Mouse (Mus musculus) liver, postnatal 0 days (tissue): ENCODE results near the gene Camkmt.

Experiments used
- CTCF ChIP-seq: sonication (generic); IDR thresholded peaks from 2 replicates; pipeline ENCODE4 v1.5.1; 2016; ENCODE audit warnings: antibody characterized with exemption, low read depth
- EP300 ChIP-seq: IDR thresholded peaks from 2 replicates; pipeline ENCODE4 v1.6.1; 2016; ENCODE audit warnings: antibody characterized with exemption, low read depth, mild to moderate bottlenecking

DNA sequence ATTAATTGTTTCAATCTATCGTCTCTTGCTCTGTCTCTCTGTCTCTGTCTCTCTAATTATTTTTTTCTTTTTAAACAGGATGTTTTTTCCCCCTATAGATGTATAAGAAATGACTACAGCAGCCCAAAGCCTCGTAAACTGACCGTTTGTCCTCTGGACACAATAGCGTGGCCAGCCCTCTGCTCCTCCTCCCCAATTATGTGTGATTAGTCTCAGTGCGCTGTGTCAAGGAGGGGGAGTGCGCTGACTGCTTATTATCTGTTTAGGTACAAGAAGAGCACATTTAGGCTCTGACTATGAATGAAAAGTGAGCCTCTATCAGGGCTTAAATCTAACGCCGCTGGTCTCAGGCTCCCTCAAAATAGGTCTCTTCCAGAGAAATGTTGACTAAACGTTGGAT is 368.2 kb downstream of the Camkmt start:
- no peak for TF ChIP-seq CTCF
- TF ChIP-seq EP300 = no peak
